Mouse (Mus musculus): ENCODE data around the gene B4galt1.

GRCm38 (mm10) chr4:40777116-40777515 lies 76.7 kb downstream of the B4galt1 start:
- no peak for TF ChIP-seq POLR2A (IDR thresholded peaks at IDR 0.05; ENCODE audit: borderline replicate concordance, control insufficient read depth, low read depth, low read length)
- no peak for TF ChIP-seq CTCF (IDR thresholded peaks at IDR 0.05; ENCODE audit: control insufficient read depth, insufficient read depth, low read length)
